Mouse (Mus musculus): ENCODE results near the gene Zfp275. TPM values are rescaled to one million over a fixed set of nuclear protein-coding genes. Genes with fewer than 3 reads are reported as not detected.

Gene Zfp275
- polyA plus RNA-seq, 1 experiment from 2014 or later, result 20.2 TPM

Other genes starting within 250 kb of the Zfp275 start
- 3.5 and 5.0 TPM in 2 replicates for gene Xlr3a, start 245.5 kb upstream of the Zfp275 start, polyA plus RNA-seq (2014; fragmentation: Nextera tagmentation; extraction: Ambion mirVana)
- not detected in 2 replicates for gene Gm14685, start 225.6 kb upstream of the Zfp275 start, polyA plus RNA-seq (2014; fragmentation: Nextera tagmentation; extraction: Ambion mirVana)
- gene Xlr5b, start 193.8 kb upstream of the Zfp275 start, polyA plus RNA-seq (2014; fragmentation: Nextera tagmentation; extraction: Ambion mirVana), result not detected in 2 replicates
- gene DXBay18, start 193.2 kb upstream of the Zfp275 start, polyA plus RNA-seq (2014; fragmentation: Nextera tagmentation; extraction: Ambion mirVana), result not detected in 2 replicates
- gene Spin2d, start 165.6 kb upstream of the Zfp275 start, polyA plus RNA-seq (2014; fragmentation: Nextera tagmentation; extraction: Ambion mirVana), result not detected in 2 replicates
- 13.0 and 13.8 TPM in 2 replicates for gene Xlr3b, start 150.4 kb upstream of the Zfp275 start, polyA plus RNA-seq (2014; fragmentation: Nextera tagmentation; extraction: Ambion mirVana)
- 1.1 TPM in 1 of 2 replicates, not detected in the other for gene Xlr4b, start 128.3 kb upstream of the Zfp275 start, polyA plus RNA-seq (2014; fragmentation: Nextera tagmentation; extraction: Ambion mirVana)
- 8.6 and 9.4 TPM in 2 replicates for gene F8a, start 114.3 kb upstream of the Zfp275 start, polyA plus RNA-seq (2014; fragmentation: Nextera tagmentation; extraction: Ambion mirVana)
- gene Xlr4c, start 99.5 kb upstream of the Zfp275 start, polyA plus RNA-seq (2014; fragmentation: Nextera tagmentation; extraction: Ambion mirVana), result not detected in 2 replicates
- 0.55 TPM in 1 of 2 replicates, not detected in the other for gene Xlr3c, start 77.2 kb upstream of the Zfp275 start, polyA plus RNA-seq (2014; fragmentation: Nextera tagmentation; extraction: Ambion mirVana)
- not detected in 2 replicates for gene Xlr5a, start 49.6 kb upstream of the Zfp275 start, polyA plus RNA-seq (2014; fragmentation: Nextera tagmentation; extraction: Ambion mirVana)
- gene Xlr5c, start 49.6 kb upstream of the Zfp275 start, polyA plus RNA-seq (2014; fragmentation: Nextera tagmentation; extraction: Ambion mirVana), result not detected in 2 replicates
- not detected in 2 replicates for gene Gm45015, start 5.8 kb upstream of the Zfp275 start, polyA plus RNA-seq (2014; fragmentation: Nextera tagmentation; extraction: Ambion mirVana)
- gene Gm18336, start 56.1 kb downstream of the Zfp275 start, polyA plus RNA-seq (2014; fragmentation: Nextera tagmentation; extraction: Ambion mirVana), result not detected in 2 replicates
- 0.07 and 0.25 TPM in 2 replicates for gene Zfp92, start 68.5 kb downstream of the Zfp275 start, polyA plus RNA-seq (2014; fragmentation: Nextera tagmentation; extraction: Ambion mirVana)
- gene Trex2, start 92.7 kb downstream of the Zfp275 start, polyA plus RNA-seq (2014; fragmentation: Nextera tagmentation; extraction: Ambion mirVana), result not detected in 2 replicates
- gene Haus7, start 116.4 kb downstream of the Zfp275 start, polyA plus RNA-seq (2014; fragmentation: Nextera tagmentation; extraction: Ambion mirVana), result 85.3 and 91.4 TPM in 2 replicates
- gene Bgn, start 141.0 kb downstream of the Zfp275 start, polyA plus RNA-seq (2014; fragmentation: Nextera tagmentation; extraction: Ambion mirVana), result 32.0 and 36.4 TPM in 2 replicates
- 0.38 and 0.48 TPM in 2 replicates for gene Atp2b3, start 160.5 kb downstream of the Zfp275 start, polyA plus RNA-seq (2014; fragmentation: Nextera tagmentation; extraction: Ambion mirVana)